Mouse (Mus musculus) liver, postnatal 0 days (tissue): ENCODE measurements around the gene Ckap5. TPM values are rescaled to one million over a fixed set of nuclear protein-coding genes. Genes with fewer than 3 reads are reported as not detected.

ENCODE experiments used
- ATAC-seq: fragments of 200-750 bp; cut with Nextera tagmentation; 2 replicates; pipeline ENCODE4 v1.8.0; 2017; ENCODE audit warnings: mild to moderate bottlenecking, moderate library complexity
- DNase-seq: peaks from one replicate; pipeline ENCODE4 v3.0.0-alpha.2; 2016
- H3K27ac ChIP-seq: fragments of 300-500 bp; sonication (generic); 2 replicates; pipeline ENCODE4 v1.5.1; 2014; ENCODE audit warnings: antibody characterized with exemption, moderate library complexity, mild to moderate bottlenecking, low read depth
- H3K27me3 ChIP-seq: fragments of 300-500 bp; sonication (generic); 2 replicates; pipeline ENCODE4 v1.6.1; 2014; ENCODE audit warnings: low read length, control low read depth, mixed read lengths; ENCODE audit not compliant: insufficient read depth
- H3K36me3 ChIP-seq: fragments of 300-500 bp; sonication (generic); replicated peaks from 2 replicates; pipeline ENCODE4 v1.6.1; 2014; ENCODE audit warnings: mild to moderate bottlenecking, control low read depth, low read length, moderate library complexity, mixed read lengths; ENCODE audit not compliant: insufficient read depth
- H3K4me1 ChIP-seq: fragments of 300-500 bp; sonication (generic); 2 replicates; pipeline ENCODE4 v1.6.1; 2014; ENCODE audit warnings: antibody characterized with exemption, mild to moderate bottlenecking, control low read depth; ENCODE audit not compliant: insufficient read depth
- H3K4me2 ChIP-seq: fragments of 300-500 bp; sonication (generic); 2 replicates; pipeline ENCODE4 v1.6.1; 2014; ENCODE audit warnings: low read depth, mild to moderate bottlenecking, low read length, moderate library complexity, mixed read lengths
- H3K4me3 ChIP-seq: fragments of 300-500 bp; sonication (generic); 2 replicates; pipeline ENCODE4 v1.5.1; 2014; ENCODE audit warnings: low read depth, low read length
- H3K9ac ChIP-seq: fragments of 300-500 bp; sonication (generic); replicated peaks from 2 replicates; pipeline ENCODE4 v1.6.1; 2014; ENCODE audit warnings: mild to moderate bottlenecking, moderate library complexity
- H3K9me3 ChIP-seq: fragments of 300-500 bp; sonication (generic); 2 replicates; pipeline ENCODE4 v1.6.1; 2016; ENCODE audit warnings: mild to moderate bottlenecking, control low read depth, low read length, mixed read lengths
- CTCF ChIP-seq: sonication (generic); IDR thresholded peaks from 2 replicates; pipeline ENCODE4 v1.5.1; 2016; ENCODE audit warnings: antibody characterized with exemption, low read depth
- EP300 ChIP-seq: IDR thresholded peaks from 2 replicates; pipeline ENCODE4 v1.6.1; 2016; ENCODE audit warnings: antibody characterized with exemption, low read depth, mild to moderate bottlenecking
- WGBS: fragments of 180-500 bp; shearing (Covaris S2); extraction: QIAGEN DNeasy Blood & Tissue Kit; methylation state at CpG from one replicate; pipeline ENCODE4 v1.1.7; 2014; ENCODE audit not compliant: insufficient replicate concordance; 5-methylcytosine and 5-hydroxymethylcytosine counted together
- polyA plus RNA-seq: library from polyadenylated mRNA; unstranded; fragments of >200 nt; fragmentation: Nextera tagmentation; extraction: Ambion mirVana; gene quantifications from 2 replicates; pipeline ENCODE4 v1.2.1, GENCODE M21; 2015

Ckap5 gene
- polyA plus RNA-seq, 1 experiment from 2014 or later: 22.1 TPM

DNA sequence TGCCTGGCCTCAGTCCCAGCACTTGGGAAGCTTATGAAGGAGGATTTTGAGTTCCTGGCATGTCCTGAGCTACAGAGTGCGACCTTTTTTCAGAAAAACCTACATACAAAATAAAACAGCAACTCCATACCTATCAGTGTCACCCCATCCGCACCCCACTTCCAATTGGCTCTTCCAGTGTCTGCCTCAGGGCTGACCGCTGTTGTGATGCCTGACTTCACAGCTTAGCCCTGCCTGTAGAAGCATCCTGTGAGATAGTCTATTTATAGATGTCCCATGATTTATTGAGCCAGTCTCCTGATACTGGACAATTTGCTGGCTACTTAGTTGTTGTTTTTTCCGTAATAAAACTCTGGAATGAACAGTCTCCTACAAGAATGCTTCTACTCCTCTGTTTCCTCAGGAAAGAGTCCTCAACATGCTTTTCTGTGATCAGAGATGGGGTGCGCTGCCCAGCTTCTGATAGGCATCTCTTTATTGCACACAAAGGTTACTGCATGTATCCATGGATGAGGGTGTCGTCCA, 139.9 kb downstream of the Ckap5 start:
- H3K9me3 ChIP-seq: no peaks in the 10 kb centered on the region
- no peak for DNase-seq
- TF ChIP-seq EP300 (no peak), CTCF (no peak)
- WGBS: 87% methylated on average over 6 of the region's 6 CpGs
- no peak for ATAC-seq
- H3K27me3 ChIP-seq: no peaks in the 10 kb centered on the region
- H3K9ac ChIP-seq: no peak overlapping the region
- no peak overlapping the region for H3K4me3 ChIP-seq
- H3K4me2 ChIP-seq: no peak overlapping the region
- peaks cover 75% of the 10 kb centered on the region for H3K36me3 ChIP-seq
- H3K27ac ChIP-seq: no peak overlapping the region
- no peaks in the 10 kb centered on the region for H3K4me1 ChIP-seq

DNA sequence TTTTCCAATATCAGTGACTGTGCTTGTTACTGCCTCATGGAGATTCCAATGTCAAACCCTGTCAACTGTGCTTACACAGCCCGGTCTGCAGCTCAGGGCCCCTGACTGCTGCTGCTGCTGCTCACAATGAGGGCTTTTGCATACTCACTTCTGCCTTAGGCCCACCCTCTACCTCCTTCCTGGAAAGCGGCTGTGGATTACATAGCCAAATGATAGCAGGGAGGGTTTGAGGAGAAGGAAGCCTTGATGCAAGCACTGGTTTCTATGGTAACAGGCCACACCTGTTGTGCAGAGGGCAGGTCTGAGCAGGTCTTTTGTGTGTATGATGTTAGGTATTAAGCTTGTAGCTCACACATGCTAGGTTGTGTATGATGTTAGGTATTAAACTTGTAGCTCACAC, 141.2 kb downstream of the Ckap5 start:
- Histone ChIP-seq H3K36me3 (peaks cover 74% of the 10 kb centered on the region), H3K4me2 (no peak overlapping the region)
- TF ChIP-seq EP300: no peak
- no peak for TF ChIP-seq CTCF

DNA sequence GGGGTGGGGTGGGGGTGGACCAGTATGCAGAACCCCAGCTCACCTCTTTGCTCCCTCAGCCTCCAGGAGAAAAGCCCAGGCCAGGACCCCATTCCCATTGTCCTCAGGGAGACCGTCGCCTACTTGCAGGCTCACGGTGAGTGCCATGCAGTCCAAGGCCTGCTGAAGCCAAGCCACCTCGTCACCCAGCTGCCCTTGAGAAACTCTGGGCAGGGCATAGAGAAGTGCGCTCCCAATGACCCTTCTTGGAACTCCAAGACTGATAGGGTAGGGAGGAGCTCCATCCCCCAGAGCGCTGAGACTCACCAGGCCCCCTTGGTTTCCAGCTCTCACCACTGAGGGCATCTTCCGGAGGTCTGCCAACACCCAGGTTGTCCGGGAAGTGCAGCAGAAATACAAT, 142.8 kb downstream of the Ckap5 start:
- Histone ChIP-seq H3K9ac (no peak overlapping the region), H3K27me3 (no peaks in the 10 kb centered on the region), H3K9me3 (no peaks in the 10 kb centered on the region), H3K27ac (no peak overlapping the region), H3K4me2 (no peak overlapping the region), H3K36me3 (peaks cover 62% of the 10 kb centered on the region), H3K4me3 (no peak overlapping the region), H3K4me1 (no peaks in the 10 kb centered on the region)
- TF ChIP-seq CTCF (no peak), EP300 (no peak)
- ATAC-seq (no peak), DNase-seq (no peak)
- 86% methylated on average over 8 of the region's 8 CpGs for WGBS

More for the DNA sequence above, 141.2 kb downstream of the Ckap5 start:
- no peaks in the 10 kb centered on the region for H3K9me3 ChIP-seq
- H3K27me3 ChIP-seq: no peaks in the 10 kb centered on the region
- H3K9ac ChIP-seq: no peak overlapping the region
- H3K4me1 ChIP-seq: no peaks in the 10 kb centered on the region
- no peak for ATAC-seq
- no peak for DNase-seq
- H3K4me3 ChIP-seq: no peak overlapping the region
- WGBS: 75% methylated on average over 2 of the region's 2 CpGs
- H3K27ac ChIP-seq: no peak overlapping the region

GRCm38 (mm10) chr2:91670038-91670437, 143.5 kb downstream of the Ckap5 start:
- Histone ChIP-seq H3K4me1 (no peaks in the 10 kb centered on the region), H3K27me3 (no peaks in the 10 kb centered on the region), H3K9ac (no peak overlapping the region), H3K36me3 (peaks cover 63% of the 10 kb centered on the region), H3K27ac (no peak overlapping the region), H3K4me3 (no peak overlapping the region), H3K4me2 (no peak overlapping the region), H3K9me3 (no peaks in the 10 kb centered on the region)
- DNase-seq (no peak), ATAC-seq (no peak)
- TF ChIP-seq EP300: no peak
- TF ChIP-seq CTCF: no peak
- 75% methylated on average over 6 of the region's 6 CpGs for WGBS

Other genes starting within 250 kb of the Ckap5 start
- 4.1 and 5.5 TPM in 2 replicates for gene 1110051M20Rik, start 82.1 kb upstream of the Ckap5 start, polyA plus RNA-seq
- 1.4 and 1.5 TPM in 2 replicates for gene Lrp4, start 69.3 kb upstream of the Ckap5 start, polyA plus RNA-seq
- gene F2, start 109.7 kb downstream of the Ckap5 start, polyA plus RNA-seq: 1,300 and 1,356 TPM in 2 replicates
- gene Zfp408, start 123.0 kb downstream of the Ckap5 start, polyA plus RNA-seq: 1.8 and 2.1 TPM in 2 replicates
- gene Arhgap1, start 123.1 kb downstream of the Ckap5 start, polyA plus RNA-seq: 27.3 and 28.1 TPM in 2 replicates
- 8.6 and 9.0 TPM in 2 replicates for gene Atg13, start 183.8 kb downstream of the Ckap5 start, polyA plus RNA-seq
- gene Harbi1, start 184.1 kb downstream of the Ckap5 start, polyA plus RNA-seq: 7.7 and 8.0 TPM in 2 replicates
- gene Ambra1, start 203.4 kb downstream of the Ckap5 start, polyA plus RNA-seq: 3.2 and 3.5 TPM in 2 replicates